ENCODE assay signal across 24 mouse cellular contexts in the genomic region with DNA sequence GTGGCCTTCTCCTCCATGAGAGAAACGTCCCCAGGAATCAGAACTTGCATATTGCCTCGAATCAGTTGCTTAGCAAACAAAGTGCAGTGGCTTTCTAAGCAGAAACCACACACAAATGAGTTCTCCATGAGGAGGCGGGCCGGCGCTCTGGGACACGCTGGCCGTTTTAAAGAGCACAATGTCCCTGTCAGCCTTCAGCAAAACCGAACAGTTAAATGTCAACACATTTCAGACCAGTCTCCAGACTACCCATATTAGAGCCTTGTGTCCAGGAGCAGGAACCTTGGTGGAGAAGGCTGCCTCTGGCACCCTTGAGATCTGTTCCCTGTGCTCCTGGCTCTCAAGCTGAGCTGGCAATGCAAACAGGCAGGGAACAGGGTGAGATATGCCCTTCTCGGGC. TPM values are rescaled to one million over a fixed set of nuclear protein-coding genes. Genes with fewer than 3 reads are reported as not detected.
DNase-seq lines count a peak whose midpoint lies in the region; ATAC-seq lines count a peak whose summit lies in the region.
"Had no signal": no experiment of that assay in that cellular context is flagged by ENCODE, and none has a peak within 500 bp of the region (broad histone marks: within the 10 kb centered on the region; RNA-seq: fewer than 3 reads in every experiment).

No protein-coding gene starts in this region.

- H3K36me3 ChIP-seq in hindbrain, embryonic 10.5 days, result no peaks in the 10 kb centered on the region
- no peaks in the 10 kb centered on the region for H3K36me3 ChIP-seq in hindbrain, embryonic 11.5 days (ENCODE audit: control insufficient read depth, insufficient read depth, low read length)
- H3K36me3 ChIP-seq: liver, embryonic 13.5 days had no signal

- H3K27ac ChIP-seq in hindbrain, embryonic 10.5 days, result 0 out of 2 replicates have a peak overlapping the region, but pooled peaks have one; percentile 13
- no peak overlapping the region for H3K27ac ChIP-seq in hindbrain, embryonic 11.5 days (ENCODE audit: low read depth, low read length)
- H3K27ac ChIP-seq: heart, embryonic 10.5 days; left cerebral cortex, adult 2 months; liver, embryonic 13.5 days had no signal

- no peak overlapping the region for H3K4me2 ChIP-seq in hindbrain, embryonic 11.5 days (replicated peaks; ENCODE audit: low read depth, low read length)
- H3K4me2 ChIP-seq: liver, embryonic 13.5 days; lung, embryonic 14.5 days had no signal

- no peak overlapping the region for H3K9ac ChIP-seq in hindbrain, embryonic 11.5 days (ENCODE audit: low read depth, low read length)
- H3K9ac ChIP-seq: liver, embryonic 13.5 days; lung, embryonic 14.5 days had no signal

- no peak overlapping the region for H3K4me3 ChIP-seq in hindbrain, embryonic 10.5 days
- H3K4me3 ChIP-seq in hindbrain, embryonic 11.5 days (ENCODE audit: low read depth, low read length), result no peak overlapping the region
- H3K4me3 ChIP-seq: heart, embryonic 10.5 days; left cerebral cortex, adult 2 months; liver, embryonic 13.5 days; myocyte had no signal

- DNase-seq in adrenal gland, adult (ENCODE audit: inconsistent age in 2 of 2, low spot score in 1 of 2), result peak; percentile 59 to 71
- DNase-seq in adrenal gland, adult 8-10 months, result no peak
- no peak for DNase-seq in hindbrain, embryonic 10.5 days (ENCODE audit: low spot score)
- no peak for DNase-seq in hindbrain, embryonic 11.5 days (ENCODE audit: low spot score)
- peak; percentile 43 for DNase-seq in ovary, postnatal 36 days (ENCODE audit: low spot score)
- no peak for DNase-seq in ovary, postnatal 14 days (ENCODE audit: low spot score)
- DNase-seq in testis, postnatal 10 days (ENCODE audit: low spot score), result no peak
- DNase-seq in urinary bladder, postnatal 36 days (ENCODE audit: low spot score in 2 of 2), result no peak
- DNase-seq: adrenal gland, postnatal 25 days; cerebellum, adult 11-12 months; cerebellum, postnatal 14 days; gastrocnemius, postnatal 36 days; heart, postnatal 14 days; kidney, adult 9 months; kidney, postnatal 36 days; liver, embryonic 13.5 days; lung, embryonic 14.5 days; lung, postnatal 36 days; right cerebral cortex, postnatal 4 days had no signal

- WGBS in hindbrain, embryonic 10.5 days, result 66% methylated on average over 9 of the region's 9 CpGs
- 65% methylated on average over 9 of the region's 9 CpGs for WGBS in hindbrain, embryonic 11.5 days

- no peaks in the 10 kb centered on the region for H3K9me3 ChIP-seq in hindbrain, embryonic 10.5 days
- no peaks in the 10 kb centered on the region for H3K9me3 ChIP-seq in hindbrain, embryonic 11.5 days (ENCODE audit: control insufficient read depth, low read length)
- H3K9me3 ChIP-seq: heart, embryonic 10.5 days; liver, embryonic 13.5 days had no signal

- H3K27me3 ChIP-seq in hindbrain, embryonic 10.5 days (ENCODE audit: insufficient read depth, poor library complexity, severe bottlenecking), result no peaks in the 10 kb centered on the region
- no peaks in the 10 kb centered on the region for H3K27me3 ChIP-seq in hindbrain, embryonic 11.5 days (ENCODE audit: control insufficient read depth, insufficient read depth, low read length)
- H3K27me3 ChIP-seq: liver, embryonic 13.5 days had no signal

- ATAC-seq in hindbrain, embryonic 11.5 days (ENCODE audit: low FRiP score), result no peak
- ATAC-seq: forebrain, embryonic 14.5 days; inflammation-experienced regulatory T-cells, adult 6 months had no signal

- H3K4me1 ChIP-seq in hindbrain, embryonic 10.5 days (replicated peaks), result peaks cover 64% of the 10 kb centered on the region
- H3K4me1 ChIP-seq in hindbrain, embryonic 11.5 days (replicated peaks; ENCODE audit: control insufficient read depth, insufficient read depth, low read length), result no peaks in the 10 kb centered on the region; the same call in 1 of the 2 replicates

RNA-seq across cellular contexts. Expression of a gene that starts 53.7 kb away (rescaled TPM):
- 100 to 1,000 TPM in 1 of 4 experiments, 10 to 100 TPM in 3; 89.4 to 107 (median 93.5) TPM for total RNA-seq in adrenal gland, adult 8-10 months (2022)
- polyA plus RNA-seq in hindbrain, embryonic 10.5 days (2016; fragmentation: Nextera tagmentation; extraction: Ambion mirVana), result 126 and 130 TPM in 2 replicates
- 132 and 140 TPM in 2 replicates for polyA plus RNA-seq in hindbrain, embryonic 11.5 days (2014; fragmentation: Nextera tagmentation; extraction: Ambion mirVana)

RNA-seq across cellular contexts. Expression of a gene that starts 53.7 kb away (rescaled TPM):
- 10 to 100 TPM; 18.3 to 23.6 (median 20.1) TPM for total RNA-seq in adrenal gland, adult 8-10 months (2022)
- polyA plus RNA-seq in hindbrain, embryonic 10.5 days (2016; fragmentation: Nextera tagmentation; extraction: Ambion mirVana), result 21.5 and 24.7 TPM in 2 replicates
- polyA plus RNA-seq in hindbrain, embryonic 11.5 days (2014; fragmentation: Nextera tagmentation; extraction: Ambion mirVana), result 21.9 and 22.4 TPM in 2 replicates

Comparison
In these comparisons a context has a peak if more than half of its experiments do, and no peak if none do; other contexts are left out.
1. DNase-seq: peak in adrenal gland, adult (2 of 2) and ovary, postnatal 36 days (single experiment); none in adrenal gland, adult 8-10 months (single experiment), hindbrain, embryonic 10.5 days (single experiment), hindbrain, embryonic 11.5 days (single experiment), ovary, postnatal 14 days (single experiment), testis, postnatal 10 days (single experiment) and urinary bladder, postnatal 36 days (0 of 2).